Mouse (Mus musculus): ENCODE results near the gene Cracr2a. TPM values are rescaled to one million over a fixed set of nuclear protein-coding genes. Genes with fewer than 3 reads are reported as not detected.

Cracr2a gene
- polyA plus RNA-seq, 1 experiment: 0.01 TPM

- no peaks in the 10 kb centered on the region for H3K27me3 ChIP-seq (ENCODE audit: control insufficient read depth, insufficient read depth, insufficient read length)
- no peak overlapping the region for H3ac ChIP-seq (ENCODE audit: control insufficient read depth, insufficient read length, low read depth)
- no peaks in the 10 kb centered on the region for H3K36me3 ChIP-seq (ENCODE audit: control insufficient read depth, insufficient read depth)
- no peaks in the 10 kb centered on the region for H3K79me2 ChIP-seq (ENCODE audit: control insufficient read depth, insufficient read depth)
- H3K4me3 ChIP-seq (ENCODE audit: insufficient read depth, poor library complexity, severe bottlenecking): no peak overlapping the region
- TF ChIP-seq CEBPB (IDR thresholded peaks at IDR 0.05; ENCODE audit: low read depth) (no peak), MAX (IDR thresholded peaks at IDR 0.05) (no peak), FOSL1 (IDR thresholded peaks at IDR 0.05; ENCODE audit: insufficient read depth, low read length, poor library complexity, severe bottlenecking) (no peak), MYOD1 (IDR thresholded peaks at IDR 0.05; ENCODE audit: control insufficient read depth, insufficient read length, low read depth) (no peak), CTCF (IDR thresholded peaks at IDR 0.05; ENCODE audit: control insufficient read depth, insufficient read depth, insufficient read length) (no peak), MYOG (IDR thresholded peaks at IDR 0.05; ENCODE audit: control insufficient read depth, extremely low read depth, insufficient read length) (no peak), USF1 (IDR thresholded peaks at IDR 0.05; ENCODE audit: low read depth) (no peak)
- no peaks in the 10 kb centered on the region for H3K79me3 ChIP-seq (ENCODE audit: low read depth)
Measured at GRCm38 (mm10) chr6:127672071-127672470, 110.9 kb downstream of the Cracr2a start.

DNA sequence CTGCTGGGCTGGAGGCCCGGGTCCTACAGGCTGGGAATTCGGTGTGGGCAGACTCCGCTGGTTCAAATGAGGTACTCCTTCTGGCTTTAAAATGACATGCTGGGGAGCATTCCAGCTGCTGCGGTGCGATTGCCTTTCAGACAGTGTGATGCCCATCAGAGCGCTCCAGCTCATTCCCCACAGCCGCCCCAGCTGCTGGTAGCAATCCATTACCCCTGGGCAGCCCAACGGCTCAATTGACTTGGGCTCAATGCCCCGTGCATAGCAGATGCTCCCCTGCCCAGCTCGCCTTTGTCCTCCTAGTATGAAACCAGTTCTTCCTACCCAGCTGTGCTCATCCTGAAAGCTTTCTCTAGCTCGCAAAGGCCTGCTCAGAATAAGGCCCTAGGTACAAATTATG, 115.7 kb downstream of the Cracr2a start:
- Histone ChIP-seq H3K4me3 (ENCODE audit: insufficient read depth, poor library complexity, severe bottlenecking) (no peak overlapping the region), H3ac (ENCODE audit: control insufficient read depth, insufficient read length, low read depth) (no peak overlapping the region), H3K79me3 (ENCODE audit: low read depth) (no peaks in the 10 kb centered on the region), H3K79me2 (ENCODE audit: control insufficient read depth, insufficient read depth) (no peaks in the 10 kb centered on the region), H3K36me3 (ENCODE audit: control insufficient read depth, insufficient read depth) (no peaks in the 10 kb centered on the region), H3K27me3 (ENCODE audit: control insufficient read depth, insufficient read depth, insufficient read length) (no peaks in the 10 kb centered on the region)
- TF ChIP-seq CTCF (IDR thresholded peaks at IDR 0.05; ENCODE audit: control insufficient read depth, insufficient read depth, insufficient read length): no peak
- no peak for TF ChIP-seq MAX (IDR thresholded peaks at IDR 0.05)
- no peak for TF ChIP-seq USF1 (IDR thresholded peaks at IDR 0.05; ENCODE audit: low read depth)
- no peak for TF ChIP-seq MYOD1 (IDR thresholded peaks at IDR 0.05; ENCODE audit: control insufficient read depth, insufficient read length, low read depth)
- TF ChIP-seq FOSL1 (IDR thresholded peaks at IDR 0.05; ENCODE audit: insufficient read depth, low read length, poor library complexity, severe bottlenecking): no peak
- TF ChIP-seq CEBPB (IDR thresholded peaks at IDR 0.05; ENCODE audit: low read depth): no peak
- TF ChIP-seq MYOG (IDR thresholded peaks at IDR 0.05; ENCODE audit: control insufficient read depth, extremely low read depth, insufficient read length): no peak

DNA sequence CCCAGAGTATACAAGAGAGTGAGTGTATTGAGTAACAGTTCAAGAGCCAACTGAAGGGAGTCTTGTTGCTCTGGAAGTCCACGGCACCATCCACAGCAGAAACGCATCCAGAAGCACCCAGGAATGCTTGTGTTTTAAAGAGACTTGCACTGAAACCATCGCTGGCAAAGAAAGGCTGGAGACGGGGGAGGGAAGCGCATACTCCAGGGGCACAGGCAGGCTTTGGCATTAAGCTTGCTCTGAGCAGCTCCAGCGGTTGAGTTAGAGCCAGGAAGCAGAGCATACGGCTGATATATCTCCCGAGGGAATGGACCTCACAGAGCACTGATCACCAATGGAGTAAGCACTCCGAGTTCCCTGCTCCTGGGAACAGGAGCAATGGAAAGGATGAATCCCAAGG, 117.2 kb downstream of the Cracr2a start:
- no peaks in the 10 kb centered on the region for H3K79me2 ChIP-seq (ENCODE audit: control insufficient read depth, insufficient read depth)
- H3K27me3 ChIP-seq (ENCODE audit: control insufficient read depth, insufficient read depth, insufficient read length): no peaks in the 10 kb centered on the region

GRCm38 (mm10) chr6:127678998-127679397, 117.9 kb downstream of the Cracr2a start:
- no peaks in the 10 kb centered on the region for H3K79me2 ChIP-seq (ENCODE audit: control insufficient read depth, insufficient read depth)
- no peaks in the 10 kb centered on the region for H3K36me3 ChIP-seq (ENCODE audit: control insufficient read depth, insufficient read depth)
- no peak for TF ChIP-seq MYOG (IDR thresholded peaks at IDR 0.05; ENCODE audit: control insufficient read depth, extremely low read depth, insufficient read length)
- no peak for TF ChIP-seq FOSL1 (IDR thresholded peaks at IDR 0.05; ENCODE audit: insufficient read depth, low read length, poor library complexity, severe bottlenecking)
- no peak for TF ChIP-seq CTCF (IDR thresholded peaks at IDR 0.05; ENCODE audit: control insufficient read depth, insufficient read depth, insufficient read length)
- TF ChIP-seq MAX (IDR thresholded peaks at IDR 0.05): no peak
- TF ChIP-seq CEBPB (IDR thresholded peaks at IDR 0.05; ENCODE audit: low read depth): no peak
- no peak for TF ChIP-seq MYOD1 (IDR thresholded peaks at IDR 0.05; ENCODE audit: control insufficient read depth, insufficient read length, low read depth)
- no peak for TF ChIP-seq USF1 (IDR thresholded peaks at IDR 0.05; ENCODE audit: low read depth)
- H3K4me3 ChIP-seq (ENCODE audit: insufficient read depth, poor library complexity, severe bottlenecking): no peak overlapping the region
- no peak overlapping the region for H3ac ChIP-seq (ENCODE audit: control insufficient read depth, insufficient read length, low read depth)
- no peaks in the 10 kb centered on the region for H3K79me3 ChIP-seq (ENCODE audit: low read depth)
- no peaks in the 10 kb centered on the region for H3K27me3 ChIP-seq (ENCODE audit: control insufficient read depth, insufficient read depth, insufficient read length)

More for the DNA sequence above, 117.2 kb downstream of the Cracr2a start:
- no peak for TF ChIP-seq MAX (IDR thresholded peaks at IDR 0.05)
- TF ChIP-seq FOSL1 (IDR thresholded peaks at IDR 0.05; ENCODE audit: insufficient read depth, low read length, poor library complexity, severe bottlenecking): no peak
- no peak overlapping the region for H3ac ChIP-seq (ENCODE audit: control insufficient read depth, insufficient read length, low read depth)
- no peaks in the 10 kb centered on the region for H3K36me3 ChIP-seq (ENCODE audit: control insufficient read depth, insufficient read depth)
- H3K79me3 ChIP-seq (ENCODE audit: low read depth): no peaks in the 10 kb centered on the region
- H3K4me3 ChIP-seq (ENCODE audit: insufficient read depth, poor library complexity, severe bottlenecking): no peak overlapping the region

- TF ChIP-seq USF1 (IDR thresholded peaks at IDR 0.05; ENCODE audit: low read depth) (no peak), MAX (IDR thresholded peaks at IDR 0.05) (no peak), MYOG (IDR thresholded peaks at IDR 0.05; ENCODE audit: control insufficient read depth, extremely low read depth, insufficient read length) (no peak)
- no peaks in the 10 kb centered on the region for H3K27me3 ChIP-seq (ENCODE audit: control insufficient read depth, insufficient read depth, insufficient read length)
- H3K79me3 ChIP-seq (ENCODE audit: low read depth): no peaks in the 10 kb centered on the region
- no peaks in the 10 kb centered on the region for H3K36me3 ChIP-seq (ENCODE audit: control insufficient read depth, insufficient read depth)
- no peak overlapping the region for H3K4me3 ChIP-seq (ENCODE audit: insufficient read depth, poor library complexity, severe bottlenecking)
- no peaks in the 10 kb centered on the region for H3K79me2 ChIP-seq (ENCODE audit: control insufficient read depth, insufficient read depth)
- H3ac ChIP-seq (ENCODE audit: control insufficient read depth, insufficient read length, low read depth): no peak overlapping the region
Measured at GRCm38 (mm10) chr6:127680784-127681183, 119.6 kb downstream of the Cracr2a start.

GRCm38 (mm10) chr6:127683561-127683960, 122.4 kb downstream of the Cracr2a start:
- Histone ChIP-seq H3ac (ENCODE audit: control insufficient read depth, insufficient read length, low read depth) (no peak overlapping the region), H3K36me3 (ENCODE audit: control insufficient read depth, insufficient read depth) (no peaks in the 10 kb centered on the region), H3K27me3 (ENCODE audit: control insufficient read depth, insufficient read depth, insufficient read length) (no peaks in the 10 kb centered on the region), H3K79me2 (ENCODE audit: control insufficient read depth, insufficient read depth) (no peaks in the 10 kb centered on the region), H3K79me3 (ENCODE audit: low read depth) (no peaks in the 10 kb centered on the region), H3K4me3 (ENCODE audit: insufficient read depth, poor library complexity, severe bottlenecking) (no peak overlapping the region)
- TF ChIP-seq MAX (IDR thresholded peaks at IDR 0.05) (no peak), CEBPB (IDR thresholded peaks at IDR 0.05; ENCODE audit: low read depth) (no peak), MYOD1 (IDR thresholded peaks at IDR 0.05; ENCODE audit: control insufficient read depth, insufficient read length, low read depth) (no peak), CTCF (IDR thresholded peaks at IDR 0.05; ENCODE audit: control insufficient read depth, insufficient read depth, insufficient read length) (no peak), MYOG (IDR thresholded peaks at IDR 0.05; ENCODE audit: control insufficient read depth, extremely low read depth, insufficient read length) (no peak), USF1 (IDR thresholded peaks at IDR 0.05; ENCODE audit: low read depth) (no peak), FOSL1 (IDR thresholded peaks at IDR 0.05; ENCODE audit: insufficient read depth, low read length, poor library complexity, severe bottlenecking) (no peak)

Data from C2C12 (cell line).